Mouse (Mus musculus) erythroblast, embryonic 14.5 days (primary cell): Measurements from ENCODE around the gene March1.

Experiments used
- GATA1 ChIP-seq: IDR thresholded peaks from 2 replicates; pipeline ENCODE4 v1.6.1; 2012; ENCODE audit warnings: low read length, inconsistent platforms, mixed read lengths
- TAL1 ChIP-seq: IDR thresholded peaks from 3 replicates; pipeline ENCODE4 v1.6.1; 2012; ENCODE audit warnings: low read length, inconsistent platforms, mixed read lengths

GRCm38 (mm10) chr8:65957492-65957891 is 339.8 kb downstream of the March1 start:
- no peak for TF ChIP-seq TAL1
- no peak for TF ChIP-seq GATA1
